Mouse (Mus musculus): Measurements from ENCODE around the gene Cyp39a1. TPM values are rescaled to one million over a fixed set of nuclear protein-coding genes. Genes with fewer than 3 reads are reported as not detected.

Gene Cyp39a1
- 11.9 to 17.1 TPM (median 14.1 TPM) in 4 replicates for total RNA-seq (2023; ENCODE audit: inconsistent age)

DNA sequence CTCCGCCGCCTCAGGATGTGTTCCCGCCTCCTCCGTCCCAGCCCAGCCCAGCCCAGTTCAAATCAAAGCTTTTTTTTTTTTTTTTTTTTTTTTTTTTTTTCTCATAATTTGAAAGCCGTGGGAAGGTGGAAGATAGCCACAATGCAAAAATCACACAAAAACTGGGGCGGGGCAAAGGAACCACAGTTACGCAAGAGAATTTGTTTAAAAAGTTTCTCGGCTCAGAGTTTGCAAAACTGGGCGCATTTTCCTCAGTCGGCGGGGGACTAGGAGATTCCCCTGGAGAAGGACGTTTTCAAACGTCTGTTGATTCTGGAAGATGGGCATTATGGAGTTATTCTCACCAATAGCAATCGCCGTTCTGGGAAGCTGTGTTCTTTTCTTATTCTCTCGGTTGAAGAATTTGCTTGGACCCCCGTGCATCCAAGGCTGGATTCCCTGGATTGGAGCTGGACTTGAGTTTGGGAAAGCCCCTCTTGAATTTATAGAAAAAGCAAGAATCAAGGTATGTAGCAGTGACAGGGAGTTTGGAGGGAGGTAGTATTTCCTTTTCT lies at the start of gene Cyp39a1:
Gene Cyp39a1 (plus strand): TSS at position 136 of the 554 bp plus-strand sequence.

DNA sequence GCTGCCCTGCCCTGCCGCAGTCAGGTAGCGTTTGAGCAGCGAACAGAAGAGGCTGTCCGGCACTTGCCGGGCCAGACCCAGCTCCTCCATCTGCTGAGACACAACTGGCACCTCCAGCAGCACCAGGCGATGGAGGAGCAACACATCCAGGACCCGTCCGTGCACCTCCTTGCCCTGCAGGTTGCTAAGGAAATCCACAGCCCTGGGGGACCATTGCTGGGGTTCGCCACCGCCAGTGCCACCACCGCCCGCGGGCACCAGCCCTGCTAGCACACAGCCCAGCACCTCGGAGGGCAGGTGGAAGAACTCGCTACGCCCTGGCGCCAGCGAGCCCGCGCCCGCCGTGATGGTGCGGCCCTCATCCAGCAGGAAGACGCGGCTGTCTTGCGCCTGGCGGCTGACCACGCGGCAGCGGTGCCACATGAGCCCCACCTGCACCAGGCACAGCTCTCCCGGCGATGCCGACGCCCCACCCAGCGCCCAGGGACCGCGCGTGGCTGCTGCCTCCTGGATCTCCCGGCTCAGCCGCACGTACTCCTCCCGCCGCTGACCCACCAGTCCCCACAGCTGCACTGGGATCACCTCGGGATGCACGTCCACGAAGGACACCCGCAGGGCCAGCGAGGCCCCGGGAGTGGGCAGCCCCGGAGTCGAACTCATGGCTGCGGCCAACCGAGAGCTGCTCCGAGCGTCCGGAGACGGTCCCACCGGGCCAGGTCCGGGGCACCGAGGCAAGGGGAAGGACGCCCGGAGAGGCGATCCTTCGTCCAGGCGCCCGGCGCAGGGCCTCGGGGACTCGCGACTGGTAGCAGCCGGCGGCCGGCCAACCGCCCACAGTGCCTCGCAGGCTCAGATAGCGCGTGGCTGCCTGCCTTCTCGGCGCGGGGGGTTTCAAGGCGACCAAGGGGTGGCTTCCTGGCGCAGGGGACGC lies 37.5 kb upstream of the Cyp39a1 start, which contains the start of gene Tdrd6:
Gene Tdrd6 (minus strand): TSS at position 804 of the 931 bp plus-strand sequence.

DNA sequence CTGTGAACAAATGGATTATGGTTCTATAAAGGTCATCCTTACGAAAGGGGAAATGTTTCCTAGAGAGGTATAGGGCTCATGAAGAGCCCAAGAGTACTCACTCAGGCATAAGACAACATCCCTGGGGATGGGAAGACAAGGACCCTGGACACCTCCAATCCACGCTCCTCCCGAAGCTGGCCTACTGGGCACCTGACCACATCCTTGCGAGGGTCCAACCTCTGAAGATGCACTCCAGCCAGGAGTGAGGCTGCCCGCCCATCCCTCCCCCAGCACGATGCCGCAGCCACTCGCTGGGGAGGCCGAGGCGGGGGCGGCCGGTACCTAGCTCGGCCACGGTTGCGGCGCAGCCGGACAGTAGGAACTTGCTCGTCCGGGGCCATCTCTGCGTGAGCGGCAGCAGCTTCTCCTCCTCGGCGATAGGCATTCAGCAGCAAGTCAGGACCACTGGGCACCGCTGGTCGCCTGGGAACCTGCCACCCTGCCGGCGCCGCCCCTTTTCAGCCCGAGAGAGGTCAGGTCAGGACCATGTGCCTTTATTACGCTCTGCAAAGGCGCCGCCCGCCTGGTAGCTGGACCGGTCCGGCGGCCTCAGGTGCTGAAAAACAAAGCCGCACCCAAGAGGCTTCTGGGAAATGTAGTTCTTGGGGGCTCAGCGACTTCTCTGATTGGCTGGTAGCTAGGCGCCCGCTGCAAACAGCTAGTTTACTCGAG lies 492 bp upstream of the Cyp39a1 start, which contains the start of gene Slc25a27:
Gene Slc25a27 (minus strand): TSS at position 639 of the 714 bp plus-strand sequence.

Other genes with a start within 250 kb of the Cyp39a1 start
- not detected in 4 replicates for gene Mep1a, start 164.6 kb upstream of the Cyp39a1 start, total RNA-seq (2023; ENCODE audit: inconsistent age)
- not detected in 4 replicates for gene Ankrd66, start 123.8 kb upstream of the Cyp39a1 start, total RNA-seq (2023; ENCODE audit: inconsistent age)
- 6.8 to 10.7 TPM (median 9.7 TPM) in 4 replicates for gene Pla2g7, start 99.3 kb upstream of the Cyp39a1 start, total RNA-seq (2023; ENCODE audit: inconsistent age)
- not detected in 4 replicates for gene Tdrd6, start 37.1 kb upstream of the Cyp39a1 start, total RNA-seq (2023; ENCODE audit: inconsistent age)
- 2.6 to 6.1 TPM (median 3.6 TPM) in 4 replicates for gene Slc25a27, start 211 bp upstream of the Cyp39a1 start, total RNA-seq (2023; ENCODE audit: inconsistent age)
- gene Rcan2, start 133.9 kb downstream of the Cyp39a1 start, total RNA-seq (2023; ENCODE audit: inconsistent age) = not detected in 4 replicates

Measured in B cell, adult (primary cell).